Mouse (Mus musculus) cerebellum, adult 2 months (tissue): ENCODE data around the gene Upb1. TPM values are rescaled to one million over a fixed set of nuclear protein-coding genes. Genes with fewer than 3 reads are reported as not detected.

Source experiments
- DNase-seq, 2 experiments: peaks; one replicate each; pipeline ENCODE4 v3.0.0; 2021
- H3K27ac ChIP-seq: fragments of 200-500 bp; 2 replicates; pipeline ENCODE4 v1.5.1; 2012; ENCODE audit warnings: low read length, control low read depth, inconsistent platforms; ENCODE audit not compliant: insufficient read depth
- H3K27me3 ChIP-seq: fragments of 200-500 bp; 2 replicates; pipeline ENCODE4 v1.6.1; 2012; ENCODE audit warnings: inconsistent platforms, mild to moderate bottlenecking, low read length, moderate library complexity; ENCODE audit not compliant: control insufficient read depth, insufficient read depth
- H3K4me1 ChIP-seq: fragments of 200-500 bp; 2 replicates; pipeline ENCODE4 v1.6.1; 2011; ENCODE audit warnings: low read length; ENCODE audit not compliant: control insufficient read depth, insufficient read depth
- H3K4me3 ChIP-seq: fragments of 200-500 bp; replicated peaks from 2 replicates; pipeline ENCODE3; 2011; ENCODE audit warnings: mild to moderate bottlenecking, low read depth, low read length, control low read depth; ENCODE audit not compliant: insufficient read depth
- CTCF ChIP-seq: fragments of 200-500 bp; IDR thresholded peaks from 2 replicates; pipeline ENCODE4 v1.5.1; 2011; ENCODE audit warnings: low read depth, mild to moderate bottlenecking, control low read depth, low read length, moderate library complexity, borderline replicate concordance; ENCODE audit not compliant: insufficient read depth
- POLR2A ChIP-seq: fragments of 200-500 bp; IDR thresholded peaks from 2 replicates; pipeline ENCODE4 v1.6.1; 2011; ENCODE audit warnings: low read length, control low read depth, borderline replicate concordance; ENCODE audit not compliant: insufficient read depth
- WGBS: fragments of 180-500 bp; shearing (Covaris S2); methylation state at CpG from one replicate; pipeline ENCODE4 v1.1.7; 2018; 5-methylcytosine and 5-hydroxymethylcytosine counted together
- polyA plus RNA-seq: library from polyadenylated mRNA; depleted of rRNA; stranded (reverse); fragments of >200 nt; gene quantifications from 2 replicates; pipeline ENCODE4 v1.2.3, GENCODE M21; 2012

Upb1 gene
- polyA plus RNA-seq, 1 experiment = 0.20 TPM

DNA sequence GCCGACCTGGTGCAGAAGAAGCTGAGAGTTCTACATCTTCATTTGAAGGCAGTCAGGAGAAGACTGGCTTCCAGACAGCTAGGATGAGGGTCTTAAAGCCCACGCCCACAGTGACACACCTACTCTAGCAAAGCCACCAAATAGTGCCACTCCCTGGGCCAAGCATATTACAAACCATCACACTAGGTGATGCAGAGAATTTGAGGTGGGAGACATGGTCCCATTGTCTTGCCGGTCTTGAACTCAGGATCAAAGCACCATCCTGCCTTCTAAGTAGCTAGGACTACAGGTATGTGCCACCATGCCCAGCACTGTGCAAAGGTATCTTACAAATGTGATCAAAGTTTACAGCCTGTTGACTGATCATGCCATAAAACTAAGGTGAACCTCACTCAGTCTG lies 39.8 kb downstream of the Upb1 start:
- no peak overlapping the region for H3K27ac ChIP-seq
- DNase-seq = no peak
- 92% methylated on average over 3 of the region's 3 CpGs for WGBS
- TF ChIP-seq CTCF (no peak), POLR2A (no peak)
- no peaks in the 10 kb centered on the region for H3K27me3 ChIP-seq
- no peaks in the 10 kb centered on the region; the same call in 1 of the 2 replicates for H3K4me1 ChIP-seq
- no peak overlapping the region for H3K4me3 ChIP-seq

DNA sequence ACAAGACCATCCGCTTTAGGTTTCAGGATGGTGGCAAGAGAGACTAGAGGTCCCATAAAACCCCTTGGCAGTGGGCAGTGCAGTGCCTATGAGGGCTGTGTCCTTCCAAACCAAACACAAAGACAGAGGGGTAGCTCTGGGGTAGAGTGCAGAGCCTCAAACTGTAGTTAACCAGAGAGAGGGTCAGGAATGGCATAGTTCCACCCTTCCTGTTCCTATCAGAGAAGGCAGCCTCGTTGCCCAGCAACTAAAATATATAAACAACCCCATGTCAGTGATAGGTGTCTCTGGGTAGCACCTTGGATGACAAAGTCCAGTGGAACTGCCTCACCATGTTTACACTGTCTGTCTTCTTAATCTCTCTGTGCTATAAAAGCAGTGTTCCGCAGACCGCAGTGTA lies 40.9 kb downstream of the Upb1 start:
- no peak overlapping the region for H3K27ac ChIP-seq
- DNase-seq = no peak
- H3K4me3 ChIP-seq = no peak overlapping the region
- 88% methylated on average over 4 of the region's 4 CpGs for WGBS
- TF ChIP-seq POLR2A = no peak
- TF ChIP-seq CTCF = no peak
- H3K27me3 ChIP-seq = no peaks in the 10 kb centered on the region
- H3K4me1 ChIP-seq = no peaks in the 10 kb centered on the region; the same call in 1 of the 2 replicates

DNA sequence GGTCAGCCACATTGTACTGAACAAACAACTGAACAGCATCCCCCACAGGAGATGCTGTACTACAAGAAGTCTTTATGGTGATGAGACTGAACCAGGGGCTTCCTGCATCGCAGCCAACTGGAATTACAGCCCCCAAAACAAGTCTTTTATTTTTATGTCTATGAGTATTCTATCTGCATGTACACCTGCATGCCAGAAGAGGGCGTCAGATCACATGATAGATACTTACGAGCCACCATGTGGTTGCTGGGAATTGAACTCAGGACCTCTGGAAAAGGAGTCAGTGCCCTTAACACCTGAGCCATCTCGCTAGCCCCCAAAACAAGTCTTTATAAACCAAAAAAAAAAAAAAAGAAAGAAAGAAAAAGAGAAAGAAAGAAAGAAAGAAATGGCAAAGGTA lies 42.1 kb downstream of the Upb1 start:
- no peak overlapping the region for H3K4me3 ChIP-seq
- 89% methylated on average over 4 of the region's 4 CpGs for WGBS

DNA sequence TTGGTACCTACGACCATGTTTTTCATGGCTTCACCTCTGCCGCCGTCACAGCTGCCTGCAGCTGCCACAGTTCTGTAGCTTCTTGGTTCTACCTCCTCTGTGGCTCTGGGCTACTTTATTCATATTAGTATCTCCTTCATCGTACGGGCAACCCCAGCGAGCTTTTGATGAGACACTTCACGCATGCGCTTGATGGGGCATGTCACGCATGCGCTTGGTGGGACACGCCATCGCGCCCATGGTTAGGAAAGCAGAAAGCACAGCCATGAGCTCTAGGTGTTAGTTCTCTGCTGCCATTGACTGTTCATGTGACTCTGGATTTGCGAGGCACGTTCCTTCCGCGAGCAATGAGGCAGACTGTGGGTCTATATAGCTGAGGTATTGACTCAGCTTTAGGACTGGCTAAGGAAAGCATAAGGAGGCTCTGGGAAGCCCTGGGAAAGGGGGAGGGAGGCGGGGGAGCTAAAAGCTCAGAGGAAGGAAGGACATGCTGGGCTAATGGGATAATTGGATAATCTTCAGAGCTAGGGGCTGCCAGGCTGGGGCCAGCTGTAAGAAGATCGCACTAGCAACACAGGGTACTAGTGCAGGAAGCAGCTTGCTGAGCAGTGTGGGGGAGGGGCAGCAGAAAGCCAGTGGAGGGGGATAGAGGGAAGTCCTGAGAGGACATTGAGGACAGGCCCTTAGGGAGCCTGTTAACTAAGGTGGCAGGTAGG lies 43.4 kb downstream of the Upb1 start:
- no peak overlapping the region for H3K27ac ChIP-seq
- TF ChIP-seq POLR2A (no peak), CTCF (no peak)
- no peaks in the 10 kb centered on the region; the same call in 1 of the 2 replicates for H3K4me1 ChIP-seq
- WGBS = 70% methylated on average over 19 of the region's 19 CpGs
- H3K4me3 ChIP-seq = no peak overlapping the region
- H3K27me3 ChIP-seq = no peaks in the 10 kb centered on the region
- DNase-seq = no peak

More for the DNA sequence above, 42.1 kb downstream of the Upb1 start:
- DNase-seq = no peak
- H3K27me3 ChIP-seq = no peaks in the 10 kb centered on the region
- H3K27ac ChIP-seq = no peak overlapping the region
- no peak for TF ChIP-seq CTCF
- no peak for TF ChIP-seq POLR2A
- H3K4me1 ChIP-seq = no peaks in the 10 kb centered on the region; the same call in 1 of the 2 replicates

DNA sequence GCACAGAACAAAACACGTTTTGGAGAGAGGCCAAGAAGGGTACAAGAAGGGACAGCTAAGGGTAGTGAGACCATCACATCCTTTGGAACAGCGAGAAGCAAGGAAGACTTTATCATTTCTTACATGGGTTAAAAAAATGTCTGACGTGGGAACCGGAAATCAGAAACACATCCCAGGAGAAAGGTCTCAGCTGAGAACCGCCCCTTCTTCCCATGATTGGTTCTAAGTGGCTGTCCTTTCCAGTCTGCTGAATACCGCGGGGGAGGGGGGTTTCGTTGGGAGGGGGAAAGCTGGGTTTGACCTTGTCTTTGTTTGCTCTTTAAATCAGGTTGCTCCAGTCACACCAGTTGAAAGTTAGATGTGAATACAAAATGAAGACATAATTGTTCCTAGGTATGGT lies 44.1 kb downstream of the Upb1 start:
- no peak for DNase-seq
- WGBS = 57% methylated on average over 8 of the region's 8 CpGs
- H3K4me3 ChIP-seq = no peak overlapping the region
- H3K4me1 ChIP-seq = no peaks in the 10 kb centered on the region; the same call in 1 of the 2 replicates
- H3K27me3 ChIP-seq = no peaks in the 10 kb centered on the region
- no peak overlapping the region for H3K27ac ChIP-seq
- TF ChIP-seq CTCF (no peak), POLR2A (no peak)

DNA sequence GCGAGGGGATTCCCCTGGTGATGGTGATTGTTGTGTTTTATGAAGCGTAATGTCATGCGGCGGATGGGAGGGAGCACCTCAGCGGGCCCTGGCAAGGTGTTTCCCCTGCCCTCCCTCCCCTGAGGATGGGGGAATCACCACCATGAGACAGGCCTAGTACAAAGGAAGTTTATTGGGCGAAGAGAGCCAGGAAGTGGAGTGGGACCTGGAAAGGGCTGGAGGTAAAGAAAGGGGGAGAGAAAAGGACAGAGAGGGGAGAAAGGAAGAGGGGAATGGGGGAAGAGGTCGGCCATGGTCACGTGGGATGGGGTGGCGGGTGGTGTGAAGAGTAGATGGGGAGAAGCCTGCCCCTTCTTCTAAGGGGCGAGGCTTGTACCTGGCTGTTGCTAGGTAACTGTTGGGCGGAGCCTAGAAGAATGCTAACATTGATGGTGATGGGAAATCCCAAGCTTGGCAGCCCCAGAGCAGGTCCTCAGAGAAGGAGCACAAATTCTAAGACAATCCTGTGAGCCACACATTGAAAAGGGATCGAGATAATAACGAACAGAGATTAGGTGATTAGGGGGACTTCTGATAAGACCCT lies 45.7 kb downstream of the Upb1 start:
- TF ChIP-seq CTCF = no peak
- TF ChIP-seq POLR2A = no peak
- 70% methylated on average over 13 of the region's 13 CpGs for WGBS
- Histone ChIP-seq H3K27me3 (no peaks in the 10 kb centered on the region), H3K4me1 (peaks cover 3% of the 10 kb centered on the region), H3K27ac (no peak overlapping the region), H3K4me3 (no peak overlapping the region)
- no peak for DNase-seq

DNA sequence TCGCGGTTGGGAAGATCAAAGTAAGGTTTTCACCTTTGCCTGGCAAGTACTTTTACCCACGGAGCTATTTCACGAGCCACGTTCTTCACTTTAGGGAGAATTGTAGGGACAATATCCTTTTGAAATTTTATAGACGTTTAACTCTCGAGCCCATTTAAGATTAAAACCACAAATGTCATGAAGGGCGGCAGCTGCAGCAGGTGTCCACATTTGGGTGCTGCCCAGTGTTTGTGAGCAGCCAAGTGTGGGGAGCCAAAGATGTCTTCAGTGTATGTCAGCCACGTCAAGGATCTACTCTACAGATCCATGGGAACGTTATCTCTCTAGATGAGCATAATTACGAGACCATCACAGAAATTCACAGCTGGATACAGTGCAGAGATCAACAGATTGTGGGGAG lies 46.6 kb downstream of the Upb1 start:
- peaks cover 3% of the 10 kb centered on the region for H3K4me1 ChIP-seq
- no peaks in the 10 kb centered on the region for H3K27me3 ChIP-seq
- DNase-seq = no peak
- H3K27ac ChIP-seq = no peak overlapping the region
- no peak overlapping the region for H3K4me3 ChIP-seq
- 67% methylated on average over 11 of the region's 11 CpGs for WGBS
- no peak for TF ChIP-seq CTCF
- TF ChIP-seq POLR2A = no peak

DNA sequence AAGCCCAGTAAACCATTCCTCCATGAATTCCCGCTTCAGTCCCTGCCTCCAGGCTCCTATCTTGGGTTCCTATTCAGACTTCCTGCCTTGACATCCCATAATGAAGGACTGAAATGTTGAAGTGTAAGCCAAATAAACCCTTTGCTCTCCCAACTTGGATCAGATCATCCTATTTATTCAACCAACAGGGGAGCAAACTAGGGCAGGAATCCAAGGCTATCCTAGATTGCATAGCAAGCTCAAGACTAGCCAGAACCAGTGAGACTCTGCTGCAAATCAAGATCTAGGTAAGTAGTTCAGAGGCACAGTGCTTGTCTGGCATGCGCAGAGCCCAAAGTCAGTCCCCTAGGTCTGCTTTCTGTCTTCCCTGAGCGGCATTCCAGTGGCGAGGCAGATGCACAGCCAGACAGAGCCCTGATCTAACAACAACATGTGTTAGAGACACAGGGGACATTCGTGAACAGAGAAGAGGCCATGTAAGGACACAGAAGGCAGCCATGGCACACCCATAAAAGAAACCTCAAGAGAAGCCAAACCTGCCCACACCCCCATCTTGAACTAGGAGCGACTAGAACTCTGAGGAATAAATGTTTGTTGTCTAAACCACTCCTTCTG lies 48.0 kb downstream of the Upb1 start:
- no peak overlapping the region for H3K4me3 ChIP-seq
- peaks cover 3% of the 10 kb centered on the region for H3K4me1 ChIP-seq
- no peaks in the 10 kb centered on the region for H3K27me3 ChIP-seq
- no peak for DNase-seq
- H3K27ac ChIP-seq = no peak overlapping the region
- TF ChIP-seq CTCF (no peak), POLR2A (no peak)
- 66% methylated on average over 6 of the region's 6 CpGs for WGBS

DNA sequence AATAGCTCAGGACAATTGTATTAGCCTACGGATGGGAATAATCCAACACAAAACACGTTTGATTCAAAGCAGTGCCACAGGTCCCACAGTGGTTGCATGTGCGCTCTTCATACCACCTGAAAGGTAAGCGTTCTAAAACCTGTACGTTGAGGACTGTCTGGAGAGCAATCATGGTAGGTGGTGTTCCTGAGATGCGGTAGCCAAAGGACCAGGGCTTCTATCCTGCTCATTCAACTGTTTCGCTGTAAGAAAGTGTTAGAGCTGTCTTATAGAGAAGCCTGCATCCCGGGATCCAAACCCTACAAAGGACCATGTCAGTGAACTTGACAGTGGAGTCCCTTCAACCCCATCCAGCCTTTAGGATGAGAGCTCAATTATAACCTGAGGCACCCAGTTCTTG lies 49.4 kb downstream of the Upb1 start:
- H3K4me3 ChIP-seq = no peak overlapping the region
- no peaks in the 10 kb centered on the region for H3K27me3 ChIP-seq
- TF ChIP-seq CTCF (no peak), POLR2A (no peak)
- no peak for DNase-seq
- 91% methylated on average over 8 of the region's 8 CpGs for WGBS
- H3K4me1 ChIP-seq = peaks cover 3% of the 10 kb centered on the region; the same call in 1 of the 2 replicates
- no peak overlapping the region for H3K27ac ChIP-seq
